Mouse (Mus musculus) MEL (cell line): ENCODE results near the gene Cldn19. TPM values are rescaled to one million over a fixed set of nuclear protein-coding genes. Genes with fewer than 3 reads are reported as not detected.

Experiments used
- DNase-seq: peaks from one replicate; pipeline ENCODE4 v3.0.0; 2011; ENCODE audit warnings: low read depth, low spot score
- H3K27ac ChIP-seq: 2 replicates; pipeline ENCODE4 v1.5.1; 2012; ENCODE audit warnings: low read depth, mild to moderate bottlenecking, control low read depth, low read length, moderate library complexity; ENCODE audit not compliant: control insufficient read depth
- H3K27me3 ChIP-seq, 2 experiments: fragments of 150-350 bp in 1 of 2; sonication (generic) in 1 of 2; 2 replicates each; pipeline ENCODE4 v1.6.1; 2012; ENCODE audit warnings: low read length in 2 of 2, mild to moderate bottlenecking in 2 of 2, improper control_type of control experiment in 1 of 2, moderate library complexity in 1 of 2; ENCODE audit not compliant: insufficient read depth in 2 of 2, control insufficient read depth in 1 of 2
- H3K36me3 ChIP-seq, 2 experiments: 2 replicates each; pipeline ENCODE4 v1.6.1; 2012 to 2014; ENCODE audit warnings: low read length in 2 of 2, improper control_type of control experiment in 1 of 2, inconsistent platforms in 1 of 2, mild to moderate bottlenecking in 1 of 2; ENCODE audit not compliant: insufficient read depth in 2 of 2, control insufficient read depth in 1 of 2
- H3K4me1 ChIP-seq, 2 experiments: fragments of 150-350 bp in 1 of 2; sonication (generic) in 1 of 2; 2 replicates each; pipeline ENCODE4 v1.6.1; 2012; ENCODE audit warnings: low read length in 2 of 2, improper control_type of control experiment in 1 of 2, mild to moderate bottlenecking in 1 of 2; ENCODE audit not compliant: insufficient read depth in 2 of 2, control insufficient read depth in 1 of 2
- H3K4me3 ChIP-seq, 2 experiments: fragments of 150-350 bp in 1 of 2; sonication (generic) in 1 of 2; 2 replicates each; pipeline ENCODE4 v1.5.1; 2012; ENCODE audit warnings: low read depth in 2 of 2, low read length in 2 of 2, mild to moderate bottlenecking in 2 of 2, moderate library complexity in 2 of 2, control low read depth in 1 of 2, improper control_type of control experiment in 1 of 2; ENCODE audit not compliant: control insufficient read depth in 1 of 2, insufficient read depth in 1 of 2
- H3K79me2 ChIP-seq: 2 replicates; pipeline ENCODE4 v1.6.1; 2012; ENCODE audit warnings: mild to moderate bottlenecking, low read length, moderate library complexity; ENCODE audit not compliant: control insufficient read depth, poor library complexity, insufficient read depth
- H3K9ac ChIP-seq: 2 replicates; pipeline ENCODE4 v1.6.1; 2012; ENCODE audit warnings: low read depth, mild to moderate bottlenecking, control low read depth, low read length, moderate library complexity; ENCODE audit not compliant: control insufficient read depth, poor library complexity, severe bottlenecking
- H3K9me3 ChIP-seq: fragments of 150-350 bp; sonication (generic); replicated peaks from 2 replicates; pipeline ENCODE4 v1.6.1; 2012; ENCODE audit warnings: mild to moderate bottlenecking, low read length, improper control_type of control experiment, moderate library complexity; ENCODE audit not compliant: insufficient read depth
- BHLHE40 ChIP-seq: IDR thresholded peaks from 2 replicates; pipeline ENCODE4 v1.6.1; 2012; ENCODE audit warnings: low read depth, mild to moderate bottlenecking, inconsistent platforms, low read length, improper control_type of control experiment, borderline replicate concordance
- CHD1 ChIP-seq: IDR thresholded peaks from 2 replicates; pipeline ENCODE4 v1.6.1; 2012; ENCODE audit warnings: low read depth, mild to moderate bottlenecking, inconsistent platforms, low read length, improper control_type of control experiment
- CHD2 ChIP-seq: IDR thresholded peaks from 2 replicates; pipeline ENCODE4 v1.6.1; 2011; ENCODE audit warnings: low read length, improper control_type of control experiment
- CTCF ChIP-seq, 3 experiments: IDR thresholded peaks in 2 of 3; conservative IDR thresholded peaks in 1 of 3; 2 replicates each; pipeline ENCODE4 v1.5.1; 2011 to 2012; ENCODE audit warnings: low read length in 3 of 3, low read depth in 2 of 3, mild to moderate bottlenecking in 2 of 3, improper control_type of control experiment in 1 of 3, inconsistent platforms in 1 of 3, mixed read lengths in 1 of 3, moderate library complexity in 1 of 3; ENCODE audit not compliant: control insufficient read depth in 1 of 3, insufficient read depth in 1 of 3, poor library complexity in 1 of 3, severe bottlenecking in 1 of 3
- E2F4 ChIP-seq: IDR thresholded peaks from 2 replicates; pipeline ENCODE4 v1.6.1; 2011; ENCODE audit warnings: low read depth, low read length, improper control_type of control experiment, borderline replicate concordance
- EP300 ChIP-seq, 2 experiments: IDR thresholded peaks; 2 replicates each; pipeline ENCODE4 v1.6.1; 2011; ENCODE audit warnings: improper control_type of control experiment in 2 of 2, low read length in 2 of 2, low read depth in 1 of 2, mild to moderate bottlenecking in 1 of 2
- GABPA ChIP-seq: IDR thresholded peaks from 2 replicates; pipeline ENCODE4 v1.6.1; 2012; ENCODE audit warnings: low read depth, mild to moderate bottlenecking, inconsistent platforms, low read length, improper control_type of control experiment, moderate library complexity
- KAT2A ChIP-seq: conservative IDR thresholded peaks from 2 replicates; pipeline ENCODE4 v1.6.1; 2012; ENCODE audit warnings: low read depth, low read length, improper control_type of control experiment, inconsistent platforms
- MAX ChIP-seq: IDR thresholded peaks from 2 replicates; pipeline ENCODE4 v1.6.1; 2011; ENCODE audit warnings: low read length, improper control_type of control experiment
- MXI1 ChIP-seq: IDR thresholded peaks from 2 replicates; pipeline ENCODE4 v1.6.1; 2011; ENCODE audit warnings: mild to moderate bottlenecking, low read depth, low read length, improper control_type of control experiment
- MYB ChIP-seq: IDR thresholded peaks from 2 replicates; pipeline ENCODE4 v1.6.1; 2011; ENCODE audit warnings: mild to moderate bottlenecking, low read depth, low read length, improper control_type of control experiment
- MYC ChIP-seq: IDR thresholded peaks from 2 replicates; pipeline ENCODE4 v1.6.1; 2011; ENCODE audit warnings: low read depth, mild to moderate bottlenecking, low read length, improper control_type of control experiment, moderate library complexity
- NELFE ChIP-seq: IDR thresholded peaks from 2 replicates; pipeline ENCODE4 v1.6.1; 2011; ENCODE audit warnings: low read depth, low read length, improper control_type of control experiment
- POLR2A ChIP-seq, 2 experiments: IDR thresholded peaks; 2 replicates each; pipeline ENCODE4 v1.6.1; 2011 to 2012; ENCODE audit warnings: low read length in 2 of 2, mild to moderate bottlenecking in 2 of 2, control low read depth in 1 of 2, improper control_type of control experiment in 1 of 2, low read depth in 1 of 2, moderate library complexity in 1 of 2; ENCODE audit not compliant: control insufficient read depth in 1 of 2, insufficient read depth in 1 of 2, poor library complexity in 1 of 2
- RCOR1 ChIP-seq: IDR thresholded peaks from 2 replicates; pipeline ENCODE4 v1.6.1; 2012; ENCODE audit warnings: low read depth, mild to moderate bottlenecking, inconsistent platforms, low read length, improper control_type of control experiment
- SIN3A ChIP-seq: IDR thresholded peaks from 2 replicates; pipeline ENCODE4 v1.6.1; 2012; ENCODE audit warnings: low read length, improper control_type of control experiment, inconsistent platforms
- TAL1 ChIP-seq: IDR thresholded peaks from 2 replicates; pipeline ENCODE4 v1.6.1; 2012; ENCODE audit warnings: mild to moderate bottlenecking, inconsistent platforms, low read length, moderate library complexity, mixed read lengths
- TBP ChIP-seq: IDR thresholded peaks from 2 replicates; pipeline ENCODE4 v1.8.0; 2011; ENCODE audit warnings: low read depth, low read length, improper control_type of control experiment
- TCF12 ChIP-seq: IDR thresholded peaks from 2 replicates; pipeline ENCODE4 v1.6.1; 2014; ENCODE audit warnings: low read depth, mild to moderate bottlenecking, inconsistent platforms, low read length, improper control_type of control experiment, moderate library complexity
- UBTF ChIP-seq: IDR thresholded peaks from 2 replicates; pipeline ENCODE4 v1.6.1; 2012; ENCODE audit warnings: low read depth, mild to moderate bottlenecking, inconsistent platforms, low read length, improper control_type of control experiment, moderate library complexity, borderline replicate concordance; ENCODE audit not compliant: insufficient read depth
- USF1 ChIP-seq: IDR thresholded peaks from 2 replicates; pipeline ENCODE4 v1.6.1; 2014; ENCODE audit warnings: low read depth, mild to moderate bottlenecking, inconsistent platforms, low read length, improper control_type of control experiment, moderate library complexity
- ZC3H11A ChIP-seq: IDR thresholded peaks from 2 replicates; pipeline ENCODE4 v1.6.1; 2012; ENCODE audit warnings: low read depth, mild to moderate bottlenecking, inconsistent platforms, low read length, improper control_type of control experiment
- ZKSCAN1 ChIP-seq: IDR thresholded peaks from 2 replicates; pipeline ENCODE4 v1.6.1; 2012; ENCODE audit warnings: low read depth, mild to moderate bottlenecking, inconsistent platforms, low read length, improper control_type of control experiment, moderate library complexity
- ZMIZ1 ChIP-seq: IDR thresholded peaks from 2 replicates; pipeline ENCODE4 v1.6.1; 2012; ENCODE audit warnings: low read depth, mild to moderate bottlenecking, inconsistent platforms, low read length, improper control_type of control experiment, moderate library complexity
- polyA plus RNA-seq, 2 experiments: library from polyadenylated mRNA; stranded (reverse) in 1 of 2; unstranded in 1 of 2; fragments of >175 nt in 1 of 2; fragments of >200 nt in 1 of 2; gene quantifications; 2 replicates each; pipeline versions ENCODE4 v1.2.1 to v1.2.4; 2012; ENCODE audit warnings: low replicate concordance in 2 of 2, low read depth in 1 of 2; ENCODE audit not compliant: insufficient read length in 2 of 2, insufficient read depth in 1 of 2, missing spikeins in 1 of 2
- total RNA-seq: library from RNA; depleted of rRNA; stranded (reverse); fragments of 300-350 nt; gene quantifications from 2 replicates; pipeline ENCODE4 v1.2.3, GENCODE M21; 2012

The Cldn19 gene
- total and polyA plus RNA-seq, 3 experiments = not detected

DNA sequence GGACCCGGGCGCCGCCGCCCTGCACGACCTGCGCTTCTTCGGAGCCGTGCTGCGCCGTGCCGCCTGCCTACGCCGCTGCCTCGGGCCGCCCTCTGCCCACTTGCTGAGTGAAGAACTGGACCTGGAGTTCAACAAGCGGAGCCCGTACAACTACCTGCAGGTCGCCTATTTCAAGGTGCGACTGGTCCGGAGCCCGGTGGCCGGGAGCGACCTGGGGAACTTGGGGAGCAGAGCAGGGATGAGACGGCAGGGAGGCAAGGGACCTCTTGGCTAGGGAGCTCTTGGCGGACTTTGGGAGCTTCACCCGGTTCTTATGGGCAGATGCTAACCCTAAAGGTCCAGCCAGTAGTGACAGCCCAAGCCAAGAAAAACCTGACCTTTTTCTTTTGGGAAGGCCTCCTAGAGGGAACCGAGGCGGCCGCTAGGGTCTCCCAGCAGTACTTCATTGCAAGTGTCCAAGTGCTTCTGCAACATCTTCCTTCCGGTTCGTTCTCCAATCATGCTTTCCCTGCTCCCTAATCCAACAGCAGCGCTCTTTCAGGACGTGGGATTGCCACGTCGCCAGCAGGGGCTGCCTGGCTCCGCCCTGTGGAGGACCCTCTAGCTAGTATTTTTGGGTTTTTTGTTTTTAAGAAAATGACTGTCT lies 21.8 kb upstream of the Cldn19 start:
- peaks cover 0 to 11% of the 10 kb centered on the region in 2 experiments; a peak in 2 of 4 replicates for H3K36me3 ChIP-seq
- TF ChIP-seq CTCF (IDR thresholded peaks at IDR 0.05 in 2 of 3, conservative IDR thresholded peaks at IDR 0.05 in 1 of 3; ENCODE audit: control insufficient read depth in 1 of 3, insufficient read depth in 1 of 3, low read depth in 2 of 3, low read length in 3 of 3, poor library complexity in 1 of 3, severe bottlenecking in 1 of 3) (peak in 1 of 3 experiments; percentile 2; a peak in 1 of 6 replicates), USF1 (no peak), BHLHE40 (no peak), MYC (0 out of 2 replicates have a peak, but pooled peaks have one; percentile 15), MYB (no peak), KAT2A (no peak), CHD1 (no peak), TBP (peak; percentile 51; the same call in 1 of the 2 replicates), MXI1 (peak; percentile 44; the same call in 1 of the 2 replicates), EP300 (IDR thresholded peaks at IDR 0.05; ENCODE audit: low read depth in 1 of 2, low read length in 2 of 2) (no peak), RCOR1 (no peak), NELFE (peak; percentile 43), TCF12 (0 out of 2 replicates have a peak, but pooled peaks have one; percentile 3), MAX (0 out of 2 replicates have a peak, but pooled peaks have one; percentile 15), UBTF (0 out of 2 replicates have a peak, but pooled peaks have one; percentile 6), GABPA (no peak), ZC3H11A (no peak), POLR2A (IDR thresholded peaks at IDR 0.05; ENCODE audit: control insufficient read depth in 1 of 2, insufficient read depth in 1 of 2, low read depth in 1 of 2, low read length in 2 of 2, poor library complexity in 1 of 2) (peak in 1 of 2 experiments; percentile 53; a peak in 1 of 4 replicates), E2F4 (no peak), ZKSCAN1 (no peak), SIN3A (peak; percentile 45), ZMIZ1 (no peak), TAL1 (no peak), CHD2 (no peak)
- DNase-seq = peak; percentile 83

More for the DNA sequence above, 21.8 kb upstream of the Cldn19 start:
- Histone ChIP-seq H3K79me2 (peaks cover 14% of the 10 kb centered on the region), H3K9me3 (no peaks in the 10 kb centered on the region), H3K4me3 (peak overlapping the region; percentile 88 to 92), H3K27ac (no peak overlapping the region), H3K27me3 (no peaks in the 10 kb centered on the region), H3K9ac (peak overlapping the region; percentile 84), H3K4me1 (peaks cover 3 to 4% of the 10 kb centered on the region in 2 experiments; a peak in 2 of 4 replicates)
